Mouse (Mus musculus) erythroblast, embryonic 14.5 days (primary cell): ENCODE measurements around the gene Fbxo42.

Experiments
- GATA1 ChIP-seq: IDR thresholded peaks from 2 replicates; pipeline ENCODE4 v1.6.1; 2012; ENCODE audit warnings: low read length, inconsistent platforms, mixed read lengths
- TAL1 ChIP-seq: IDR thresholded peaks from 3 replicates; pipeline ENCODE4 v1.6.1; 2012; ENCODE audit warnings: low read length, inconsistent platforms, mixed read lengths

DNA sequence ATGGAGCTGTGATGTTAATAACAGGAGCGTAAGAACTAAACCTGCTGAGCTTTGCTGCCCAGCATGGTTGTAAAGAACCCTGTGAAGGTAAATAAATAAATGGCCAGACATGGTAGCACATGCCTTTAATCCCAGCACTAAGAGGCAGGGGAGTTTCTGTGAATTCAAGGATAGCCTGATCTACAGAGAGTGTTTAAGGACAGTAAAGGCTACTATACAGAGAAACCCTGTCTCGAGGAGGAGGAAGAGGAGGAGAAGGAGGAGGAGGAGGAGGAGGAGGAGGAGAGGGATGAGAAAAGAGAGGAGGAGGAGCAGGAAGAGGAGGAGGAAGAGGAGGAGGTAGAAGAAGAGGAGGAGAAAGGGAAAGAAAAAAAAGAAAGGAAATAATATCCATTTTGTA is 65.6 kb downstream of the Fbxo42 start:
- TF ChIP-seq TAL1 = no peak
- TF ChIP-seq GATA1 = no peak
